Mouse (Mus musculus): ENCODE data around the gene Zap70. TPM values are rescaled to one million over a fixed set of nuclear protein-coding genes. Genes with fewer than 3 reads are reported as not detected.
A peak's percentile ranks its signal among the peaks of the same experiment; 100 is the strongest.

The Zap70 gene
- 0.58 and 1.5 TPM in 2 replicates for total RNA-seq (2021)
- long read RNA-seq, partial matches to known transcripts: 3 of 3 reads
- long read RNA-seq, other reads (novel, unspliced or antisense): 0 of 3 reads

- no peak for DNase-seq
Observed at GRCm38 (mm10) chr1:36761568-36761967, at the start of gene Zap70. Zap70 (plus strand) TSS chr1:36761798.

GRCm38 (mm10) chr1:36714311-36714710 lies 47.3 kb upstream of the Zap70 start, which contains the start of gene Actr1b:
Actr1b (minus strand) TSS chr1:36714422.
- DNase-seq: no peak

DNA sequence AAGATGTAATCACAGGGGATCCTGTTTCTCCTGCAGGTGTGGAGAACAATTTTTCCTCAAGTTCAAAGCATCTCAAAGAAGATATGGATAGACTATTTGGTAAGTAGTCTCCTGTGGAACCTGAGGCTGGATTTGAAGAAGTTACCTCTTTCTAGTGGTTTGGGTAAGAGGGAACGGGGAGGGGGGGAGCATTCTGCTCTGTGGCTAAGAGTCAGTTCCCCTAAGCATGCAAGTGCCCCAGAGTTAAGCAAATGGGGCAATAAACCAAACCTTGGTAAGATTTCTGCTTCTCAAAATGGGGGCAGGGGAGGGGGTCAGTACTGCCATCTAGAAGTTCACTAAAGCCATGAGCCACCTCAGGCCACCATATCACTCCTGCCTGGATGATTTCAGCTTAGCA lies 42.8 kb upstream of the Zap70 start:
- DNase-seq: no peak

DNA sequence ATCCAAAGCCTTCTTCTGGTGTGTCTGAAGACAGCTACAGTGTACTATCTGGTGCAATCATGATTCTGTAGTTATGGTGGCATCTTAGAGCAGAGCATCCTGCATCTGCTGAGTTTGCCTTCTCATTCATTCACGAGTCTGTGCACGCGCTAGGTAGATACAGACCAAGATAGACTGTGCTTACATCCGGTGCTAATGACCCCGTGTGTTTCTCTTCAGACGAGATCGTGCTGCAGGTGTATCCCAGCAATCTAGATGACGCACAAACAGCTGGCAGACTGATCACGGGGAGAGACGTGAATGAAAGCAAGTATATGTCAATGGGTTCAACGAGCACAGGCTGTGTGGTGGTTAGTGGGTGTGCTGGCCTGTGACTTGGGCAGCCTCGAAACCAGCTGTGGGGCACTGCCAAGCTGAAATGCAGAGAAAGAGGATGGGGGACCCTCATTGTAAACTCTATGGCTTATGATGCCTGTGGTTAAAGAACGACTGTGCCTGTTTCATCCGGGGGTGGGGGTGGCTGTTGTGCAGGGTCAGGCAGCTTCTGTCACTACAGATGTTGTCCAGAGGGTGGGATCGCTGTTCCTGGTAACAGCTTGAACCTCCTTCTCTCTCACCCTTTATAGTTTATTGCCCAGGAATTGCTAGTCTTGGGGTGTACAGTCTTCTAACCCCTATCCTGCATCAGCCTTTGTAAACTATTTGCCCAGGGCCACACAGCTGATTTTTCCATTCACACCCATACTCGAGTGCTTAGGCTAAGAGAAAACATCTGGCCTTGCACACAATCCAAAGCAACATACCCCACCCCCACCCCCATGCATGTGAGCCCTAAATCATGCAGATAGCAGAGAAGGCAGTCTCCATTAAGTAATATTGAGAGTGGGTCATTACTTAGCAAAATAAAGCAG lies 38.2 kb upstream of the Zap70 start:
- DNase-seq: no peak

DNA sequence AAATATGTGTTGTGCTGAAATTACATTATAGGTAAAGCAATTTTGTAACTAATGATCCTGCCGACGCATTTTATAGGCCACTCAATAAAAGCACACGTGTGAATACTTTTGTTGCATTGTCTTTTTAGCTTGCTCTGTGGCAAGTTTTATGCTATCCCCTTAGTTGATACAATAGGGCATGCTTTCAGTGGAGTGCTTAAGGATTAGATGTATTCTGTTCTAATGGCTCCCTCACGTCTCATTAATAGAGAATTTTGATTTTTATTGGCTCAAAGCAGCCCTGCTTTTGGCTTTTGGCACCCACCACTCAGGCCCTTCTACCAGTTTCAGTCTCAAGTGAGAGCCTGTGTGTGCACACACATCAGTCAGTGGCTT lies 37.6 kb upstream of the Zap70 start:
- DNase-seq: no peak

DNA sequence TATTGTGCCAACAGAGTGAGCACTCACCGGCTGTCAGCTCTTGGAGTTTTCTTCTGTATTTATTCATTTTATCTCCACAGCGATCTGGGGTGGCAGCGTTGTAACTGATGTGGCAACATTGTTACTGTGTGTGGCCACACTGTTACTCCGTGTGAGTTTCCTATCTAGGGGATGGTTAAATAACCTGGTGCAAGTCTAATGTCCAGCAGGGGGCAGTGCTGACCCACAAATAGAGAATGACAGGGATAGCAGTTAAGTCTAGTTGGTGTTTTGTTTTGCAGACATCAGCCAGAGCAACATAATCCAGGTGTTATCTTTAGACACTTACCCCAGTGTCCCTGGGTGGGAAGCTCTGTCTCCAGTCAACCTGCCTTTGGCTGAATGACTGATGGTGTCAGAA lies 24.3 kb upstream of the Zap70 start:
- DNase-seq: peak; percentile 83

DNA sequence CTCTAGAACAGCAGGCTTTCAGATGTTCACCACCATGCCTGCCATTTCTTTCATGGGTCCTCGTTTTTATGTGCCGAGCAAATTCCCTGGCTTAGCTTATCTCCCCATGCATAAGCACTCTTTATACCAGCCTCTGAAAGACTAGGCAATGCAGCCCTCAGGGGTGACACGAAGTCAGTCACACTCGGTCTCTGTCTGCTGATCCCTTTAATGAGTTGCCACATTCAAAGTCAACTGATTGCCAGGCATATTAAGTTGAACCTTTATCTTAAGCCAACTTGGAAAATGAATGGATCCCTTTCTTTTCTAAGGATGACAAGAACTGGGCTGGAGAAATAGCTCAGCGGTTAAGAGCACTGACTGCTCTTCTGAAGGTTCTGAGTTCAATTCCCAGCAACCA lies 22.4 kb upstream of the Zap70 start:
- no peak for DNase-seq

- no peak for DNase-seq
Observed at GRCm38 (mm10) chr1:36743046-36743445, 18.6 kb upstream of the Zap70 start.

DNA sequence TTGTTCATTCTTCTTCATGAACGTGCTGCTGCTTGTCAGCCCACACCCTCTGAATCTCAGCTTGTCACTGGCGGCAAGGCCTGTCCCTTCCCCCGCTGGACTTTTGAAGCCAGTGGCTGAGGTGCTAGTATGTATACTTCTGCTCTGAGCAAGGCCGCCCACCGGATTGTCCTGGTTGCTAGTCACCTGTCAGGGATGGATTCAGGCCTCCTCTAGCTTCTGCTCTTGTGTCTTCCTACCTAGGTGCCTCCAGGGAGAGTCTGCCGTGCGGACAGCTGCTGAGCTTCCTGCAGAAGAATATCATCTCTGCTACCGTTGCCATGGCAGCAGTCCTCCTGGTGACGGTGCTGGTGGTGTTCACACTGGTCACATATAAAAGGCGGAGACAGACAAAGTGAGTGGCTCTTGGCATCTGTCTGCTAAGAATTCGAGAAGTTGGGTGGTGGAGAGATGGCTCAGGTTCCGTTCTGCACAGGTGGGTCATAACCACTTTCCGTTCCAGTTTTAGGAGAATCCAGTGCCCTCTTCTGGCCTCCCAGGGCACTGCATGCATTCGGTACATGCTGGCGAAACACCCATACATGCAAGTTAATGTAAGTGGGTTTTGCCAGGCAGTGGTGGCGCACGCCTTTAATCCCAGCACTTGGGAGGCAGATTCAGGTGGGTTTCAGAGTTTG lies 17.2 kb upstream of the Zap70 start:
- DNase-seq: peak; percentile 65

DNA sequence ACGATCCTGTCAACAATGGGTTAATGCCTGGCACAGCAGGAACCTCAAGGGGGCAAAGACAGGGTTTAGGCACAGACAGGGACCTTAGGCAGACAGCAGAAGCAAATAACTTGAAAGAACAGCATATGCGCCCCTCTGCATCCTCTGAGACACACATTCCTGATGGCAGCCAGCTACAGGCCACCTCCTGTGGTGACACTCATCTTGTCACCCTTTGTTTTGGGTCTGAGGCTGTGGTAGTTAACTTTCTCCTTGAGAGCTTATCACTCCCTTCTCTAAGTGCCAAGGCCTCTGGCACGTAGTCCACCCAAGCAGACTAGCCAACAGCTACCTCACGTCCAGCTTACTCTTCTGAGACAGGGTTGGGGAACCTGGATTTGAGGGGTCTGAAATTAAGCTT lies 15.9 kb upstream of the Zap70 start:
- no peak for DNase-seq

DNA sequence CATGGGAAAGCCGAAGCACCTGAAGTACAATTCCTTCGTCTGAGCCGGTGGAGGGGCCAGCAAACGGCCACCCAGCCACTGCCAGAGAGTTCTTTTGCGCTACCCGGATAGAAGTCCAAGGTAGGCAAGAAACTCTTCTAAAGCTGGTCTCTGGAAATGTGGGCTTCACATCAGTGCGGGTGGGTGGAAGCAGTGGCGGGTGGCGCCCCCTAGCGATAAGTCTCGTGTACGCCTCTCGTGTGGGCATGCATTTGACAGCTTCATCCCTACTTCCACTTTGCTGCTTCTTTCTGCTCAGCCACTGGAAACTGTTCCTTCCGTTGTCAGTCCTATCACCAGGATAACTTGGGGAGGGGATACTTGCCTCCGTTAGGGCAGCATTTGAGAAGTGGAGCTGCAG lies 15.1 kb upstream of the Zap70 start:
- peak; percentile 50 for DNase-seq

GRCm38 (mm10) chr1:36753932-36754675 lies 7.5 kb upstream of the Zap70 start:
- no peak for DNase-seq

DNA sequence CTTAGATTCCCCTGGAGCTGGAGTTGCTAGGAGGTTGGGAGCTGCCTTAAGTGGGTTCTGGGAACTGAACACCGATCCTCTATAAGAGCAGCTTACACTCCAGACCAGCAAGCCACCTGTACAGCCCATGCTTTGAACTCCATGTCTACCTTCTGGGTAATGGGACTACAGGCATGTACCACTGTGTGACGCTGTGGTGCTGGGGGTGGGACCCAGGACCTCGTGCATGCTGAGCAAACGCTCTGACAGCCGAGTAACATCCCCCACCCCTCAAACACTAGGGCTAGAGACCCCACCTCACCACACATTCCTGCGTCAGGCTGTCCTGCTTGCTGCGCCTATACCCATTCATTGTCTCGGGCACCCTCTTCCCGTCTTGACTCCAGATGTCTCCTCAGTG lies 3.0 kb upstream of the Zap70 start:
- DNase-seq: no peak

DNA sequence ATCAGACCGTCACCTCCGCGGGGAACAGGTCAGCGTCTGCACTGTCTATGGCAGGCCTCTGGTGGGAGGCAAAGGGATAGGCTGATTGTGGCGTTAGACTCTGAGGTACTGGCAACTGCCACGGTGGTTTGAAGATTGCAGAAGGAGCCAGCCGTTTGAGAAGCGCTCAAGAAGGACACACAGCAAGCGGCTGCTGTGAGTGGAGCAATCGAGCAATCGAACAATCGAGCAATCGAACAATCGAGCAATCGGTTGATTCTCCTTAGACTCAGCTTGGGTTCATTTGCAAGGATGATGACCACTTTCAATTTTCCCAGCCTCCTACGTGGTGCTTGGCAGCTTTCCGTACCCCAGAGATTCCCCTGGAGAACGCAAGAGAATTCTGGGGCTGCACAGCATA lies 2.5 kb upstream of the Zap70 start:
- DNase-seq: no peak

GRCm38 (mm10) chr1:36760401-36760800 lies 1.2 kb upstream of the Zap70 start:
- DNase-seq: no peak

DNA sequence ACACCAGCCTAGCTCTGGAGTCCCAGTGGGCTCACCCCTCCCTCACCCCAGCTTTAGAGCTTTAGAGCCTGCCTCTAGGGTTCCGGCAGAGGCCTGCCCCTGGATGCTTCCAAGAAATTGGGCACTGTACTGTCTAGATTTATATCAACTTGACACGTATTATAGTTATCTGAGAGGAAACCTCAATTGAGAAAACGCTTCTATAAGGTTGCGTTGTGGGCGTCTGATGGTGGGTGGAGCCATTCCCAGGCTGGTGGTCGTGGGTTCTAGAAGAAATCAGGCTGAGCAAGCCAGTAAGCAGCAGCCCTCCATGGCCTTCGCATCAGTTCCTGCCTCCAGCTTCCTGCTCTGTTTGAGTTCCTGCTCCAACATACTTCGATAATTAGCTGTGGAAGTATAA lies 537 bp upstream of the Zap70 start:
- no peak for DNase-seq

- DNase-seq: no peak
Observed at GRCm38 (mm10) chr1:36766431-36767205, 5.0 kb downstream of the Zap70 start.

- no peak for DNase-seq
Observed at GRCm38 (mm10) chr1:36767321-36767720, 5.7 kb downstream of the Zap70 start.

GRCm38 (mm10) chr1:36768786-36769185 lies 7.2 kb downstream of the Zap70 start:
- DNase-seq: no peak

- DNase-seq: no peak
Observed at GRCm38 (mm10) chr1:36769951-36770350, 8.4 kb downstream of the Zap70 start.

DNA sequence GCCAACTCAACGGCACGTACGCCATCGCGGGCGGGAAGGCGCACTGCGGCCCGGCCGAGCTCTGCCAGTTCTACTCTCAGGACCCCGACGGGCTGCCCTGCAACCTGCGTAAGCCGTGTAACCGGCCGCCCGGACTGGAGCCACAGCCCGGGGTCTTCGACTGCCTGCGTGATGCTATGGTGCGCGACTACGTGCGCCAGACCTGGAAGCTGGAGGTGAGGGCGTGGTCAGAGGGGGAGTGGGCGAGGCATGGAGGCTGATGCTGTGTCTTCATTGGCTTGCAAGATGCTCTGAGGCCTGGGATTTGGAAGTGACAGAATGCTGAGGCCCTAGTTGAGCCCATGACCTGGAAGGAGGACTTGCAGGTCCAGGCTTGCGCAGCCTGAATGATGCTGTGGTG lies 9.4 kb downstream of the Zap70 start:
- DNase-seq: no peak
